ENCODE assay signal across 14 mouse cellular contexts in the genomic region with DNA sequence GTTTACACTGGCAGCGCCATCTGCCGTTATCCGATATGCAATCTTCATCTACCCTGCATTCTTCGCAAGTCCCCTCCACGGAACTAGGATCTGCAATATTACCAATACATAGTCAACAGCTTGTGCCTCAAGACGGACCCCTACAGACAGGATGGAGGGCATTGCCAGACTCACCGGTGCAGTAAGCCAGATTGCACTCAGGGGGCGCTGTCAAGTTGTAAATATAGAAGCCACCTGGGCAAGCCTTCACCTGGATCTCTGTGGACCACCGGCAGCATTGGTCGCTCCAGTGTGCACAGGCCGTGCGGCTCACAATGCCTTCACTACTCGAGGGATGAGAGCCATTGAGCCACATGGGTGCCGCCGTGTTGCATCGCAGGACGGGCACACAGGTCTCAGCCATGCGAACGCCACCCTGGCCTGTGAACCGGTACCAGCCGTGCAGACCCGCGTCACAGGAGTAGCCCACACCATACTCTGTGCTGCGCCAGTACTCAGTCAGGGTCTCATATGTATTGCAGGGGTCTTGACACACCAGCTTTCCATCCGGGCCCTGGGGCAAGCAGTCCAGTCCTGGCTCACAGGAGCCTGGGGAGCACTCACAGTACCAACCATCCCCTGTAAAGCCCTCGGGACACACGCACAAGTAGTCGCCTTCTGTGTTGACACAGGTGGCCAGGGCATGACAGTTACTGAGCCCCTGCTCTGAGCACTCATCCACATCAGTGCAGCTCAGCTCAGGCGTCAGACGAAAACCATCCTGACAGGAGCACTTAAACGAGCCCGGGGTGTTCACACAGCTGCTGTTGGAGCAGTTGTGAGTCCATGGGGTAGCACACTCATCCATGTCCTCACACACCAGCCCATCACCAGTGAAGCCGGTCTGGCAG. TPM values are rescaled to one million over a fixed set of nuclear protein-coding genes. Genes with fewer than 3 reads are reported as not detected.
DNase-seq lines count a peak whose midpoint lies in the region; ATAC-seq and TF ChIP-seq lines count a peak whose summit lies in the region.
"Had no signal": no experiment of that assay in that cellular context is flagged by ENCODE, and none has a peak within 500 bp of the region (broad histone marks: within the 10 kb centered on the region; RNA-seq: fewer than 3 reads in every experiment).

No protein-coding gene starts in this region.

- no peaks in the 10 kb centered on the region for H3K36me3 ChIP-seq in heart, embryonic 12.5 days
- no peaks in the 10 kb centered on the region for H3K36me3 ChIP-seq in E14TG2a.4 (ENCODE audit: insufficient read depth, low read length)
- no peaks in the 10 kb centered on the region for H3K36me3 ChIP-seq in embryonic facial prominence, embryonic 13.5 days

- no peak overlapping the region for H3K4me3 ChIP-seq in heart, embryonic 12.5 days
- peak overlapping the region; percentile 32; the same call in 1 of the 2 replicates for H3K4me3 ChIP-seq in E14TG2a.4 (replicated peaks; ENCODE audit: low read length)
- no peak overlapping the region for H3K4me3 ChIP-seq in embryonic facial prominence, embryonic 13.5 days

- WGBS in heart, embryonic 12.5 days: 63% methylated on average over 33 of the region's 33 CpGs
- WGBS in embryonic facial prominence, embryonic 13.5 days: 75% methylated on average over 33 of the region's 33 CpGs

- no peaks in the 10 kb centered on the region for H3K9me3 ChIP-seq in heart, embryonic 12.5 days (replicated peaks)
- no peaks in the 10 kb centered on the region for H3K9me3 ChIP-seq in E14TG2a.4 (ENCODE audit: low read length)
- H3K9me3 ChIP-seq in embryonic facial prominence, embryonic 13.5 days: no peaks in the 10 kb centered on the region

- TF ChIP-seq CTCF in E14TG2a.4 (conservative IDR thresholded peaks at IDR 0.05; ENCODE audit: low read length): peak; percentile 42

- no peak overlapping the region for H3K27ac ChIP-seq in heart, embryonic 12.5 days (ENCODE audit: poor library complexity, severe bottlenecking)
- H3K27ac ChIP-seq in embryonic facial prominence, embryonic 13.5 days: no peak overlapping the region

- ATAC-seq in heart, embryonic 12.5 days (ENCODE audit: insufficient number of reproducible peaks, low FRiP score): no peak
- 0 out of 2 replicates have a peak, but pooled peaks have one; percentile 48 for ATAC-seq in embryonic facial prominence, embryonic 13.5 days (ENCODE audit: insufficient number of reproducible peaks, insufficient read depth, low FRiP score, low TSS enrichment, low read depth)

- H3K9ac ChIP-seq in heart, embryonic 12.5 days: no peak overlapping the region
- no peak overlapping the region for H3K9ac ChIP-seq in embryonic facial prominence, embryonic 13.5 days

- peak; percentile 87 for DNase-seq in heart, adult 11 months
- peak; percentile 54 to 69 for DNase-seq in kidney, postnatal 4 days
- no peak for DNase-seq in urinary bladder, postnatal 36 days (ENCODE audit: low spot score in 2 of 2)
- DNase-seq in cerebellum, adult 11-12 months: no peak
- DNase-seq in spleen, adult 12 weeks (ENCODE audit: low spot score): no peak
- DNase-seq: adrenal gland, adult 8-10 months; cerebellum, adult 11 months; gastrocnemius, postnatal 36 days; heart, postnatal 14 days; midbrain, embryonic 14.5 days had no signal

- H3K4me1 ChIP-seq in heart, embryonic 12.5 days (replicated peaks): no peaks in the 10 kb centered on the region
- H3K4me1 ChIP-seq in E14TG2a.4 (replicated peaks; ENCODE audit: low read depth, low read length): peaks cover 4% of the 10 kb centered on the region; the same call in 1 of the 2 replicates
- H3K4me1 ChIP-seq in embryonic facial prominence, embryonic 13.5 days: no peaks in the 10 kb centered on the region

- H3K27me3 ChIP-seq in heart, embryonic 12.5 days (replicated peaks): no peaks in the 10 kb centered on the region
- no peaks in the 10 kb centered on the region; the same call in 1 of the 2 replicates for H3K27me3 ChIP-seq in E14TG2a.4 (ENCODE audit: insufficient read depth, low read length)
- no peaks in the 10 kb centered on the region for H3K27me3 ChIP-seq in embryonic facial prominence, embryonic 13.5 days

- H3K4me2 ChIP-seq in heart, embryonic 12.5 days: no peak overlapping the region
- H3K4me2 ChIP-seq in embryonic facial prominence, embryonic 13.5 days: no peak overlapping the region

RNA-seq across cellular contexts. Expression of gene Umod, which starts 2.3 kb away (rescaled TPM):
- polyA plus RNA-seq in heart, embryonic 12.5 days (2016; fragmentation: Nextera tagmentation; extraction: Ambion mirVana): not detected in 2 replicates
- not detected in 2 replicates for polyA plus RNA-seq in embryonic facial prominence, embryonic 13.5 days (2015; fragmentation: Nextera tagmentation; extraction: Ambion mirVana)
- polyA plus RNA-seq: midbrain, embryonic 14.5 days had no signal

RNA-seq across cellular contexts. Expression of gene Gp2, which starts 17.7 kb away (rescaled TPM):
- polyA plus RNA-seq in heart, embryonic 12.5 days (2016; fragmentation: Nextera tagmentation; extraction: Ambion mirVana): not detected in 2 replicates
- polyA plus RNA-seq in embryonic facial prominence, embryonic 13.5 days (2015; fragmentation: Nextera tagmentation; extraction: Ambion mirVana): not detected in 2 replicates
- polyA plus RNA-seq: liver, adult 2 months; midbrain, embryonic 14.5 days had no signal

RNA-seq across cellular contexts. Expression of gene Acsm5, which starts 42.5 kb away (rescaled TPM):
- not detected in 2 replicates for polyA plus RNA-seq in heart, embryonic 12.5 days (2016; fragmentation: Nextera tagmentation; extraction: Ambion mirVana)
- polyA plus RNA-seq in embryonic facial prominence, embryonic 13.5 days (2015; fragmentation: Nextera tagmentation; extraction: Ambion mirVana): not detected in 2 replicates
- polyA plus RNA-seq: midbrain, embryonic 14.5 days had no signal

RNA-seq across cellular contexts. Expression of gene Pdilt, which starts 46.5 kb away (rescaled TPM):
- polyA plus RNA-seq in heart, embryonic 12.5 days (2016; fragmentation: Nextera tagmentation; extraction: Ambion mirVana): not detected in 2 replicates
- polyA plus RNA-seq in embryonic facial prominence, embryonic 13.5 days (2015; fragmentation: Nextera tagmentation; extraction: Ambion mirVana): not detected in 2 replicates

Comparison
In these comparisons a context has a peak if more than half of its experiments do, and no peak if none do; other contexts are left out.
1. DNase-seq: peak in heart, adult 11 months (single experiment) and kidney, postnatal 4 days (2 of 2); none in urinary bladder, postnatal 36 days (0 of 2), cerebellum, adult 11-12 months (single experiment) and spleen, adult 12 weeks (single experiment).